Mouse (Mus musculus) central nervous system, embryonic 11.5 days (tissue): ENCODE data around the gene Mettl22. TPM values are rescaled to one million over a fixed set of nuclear protein-coding genes. Genes with fewer than 3 reads are reported as not detected.

Source experiments
- polyA plus RNA-seq: library from polyadenylated mRNA; depleted of rRNA; stranded (reverse); fragments of >200 nt; gene quantifications from 2 replicates; pipeline ENCODE4 v1.2.3, GENCODE M21; 2012; rRNA removed

The Mettl22 gene
- polyA plus RNA-seq: 38.9 and 40.7 TPM in 2 replicates

GRCm38 (mm10) chr16:8470603-8471481 is at the start of gene Mettl22:
Gene Mettl22 (plus strand): TSS chr16:8470788.

GRCm38 (mm10) chr16:8424971-8425330 is 45.6 kb upstream of the Mettl22 start, which contains the start of gene Tmem114:
Gene Tmem114 (minus strand): TSS chr16:8425136.

GRCm38 (mm10) chr16:8513236-8513906 is 42.8 kb downstream of the Mettl22 start, which contains the start of gene Abat:
Gene Abat (plus strand): TSS chr16:8513429.

Other genes with a start within 250 kb of the Mettl22 start
- gene Tmem114, start 45.7 kb upstream of the Mettl22 start, polyA plus RNA-seq: 0.05 TPM in 1 of 2 replicates, not detected in the other
- gene Abat, start 42.6 kb downstream of the Mettl22 start, polyA plus RNA-seq: 13.7 and 26.3 TPM in 2 replicates
- 35.8 and 53.2 TPM in 2 replicates for gene Pmm2, start 166.9 kb downstream of the Mettl22 start, polyA plus RNA-seq
- 18.0 and 22.4 TPM in 2 replicates for gene Tmem186, start 166.9 kb downstream of the Mettl22 start, polyA plus RNA-seq
- 103 and 112 TPM in 2 replicates for gene Carhsp1, start 201.4 kb downstream of the Mettl22 start, polyA plus RNA-seq
- not detected in 2 replicates for gene Gm5767, start 210.0 kb downstream of the Mettl22 start, polyA plus RNA-seq